24 mouse cellular contexts compared by ENCODE assay signal in genomic region chr12:7835731-7836130, GRCm38 (mm10).
"Had no signal": no experiment of that assay in that cellular context is flagged by ENCODE, and none has a peak within 500 bp of the region (broad histone marks: within the 10 kb centered on the region; RNA-seq: fewer than 3 reads in every experiment).

No protein-coding gene starts in this region.

- H3K27me3 ChIP-seq: heart, embryonic 13.5 days; heart, embryonic 15.5 days; hindbrain, embryonic 13.5 days; hindbrain, embryonic 15.5 days; intestine, embryonic 15.5 days; limb, embryonic 13.5 days; limb, embryonic 15.5 days; liver, embryonic 12.5 days had no signal

- ATAC-seq: inflammation-experienced regulatory T-cells, adult 6 months; intestine, embryonic 15.5 days; intestine, postnatal 0 days; liver, embryonic 12.5 days had no signal

- H3K4me3 ChIP-seq: heart, adult 2 months; heart, embryonic 13.5 days; heart, embryonic 15.5 days; hindbrain, embryonic 13.5 days; hindbrain, embryonic 15.5 days; intestine, embryonic 15.5 days; limb, embryonic 13.5 days; limb, embryonic 15.5 days; liver, embryonic 12.5 days had no signal

- H3K4me2 ChIP-seq: heart, embryonic 11.5 days; heart, embryonic 13.5 days; heart, embryonic 15.5 days; hindbrain, embryonic 13.5 days; hindbrain, embryonic 15.5 days; intestine, embryonic 15.5 days; limb, embryonic 13.5 days; limb, embryonic 15.5 days; liver, embryonic 12.5 days had no signal

- H3K36me3 ChIP-seq: heart, embryonic 13.5 days; heart, embryonic 15.5 days; hindbrain, embryonic 13.5 days; hindbrain, embryonic 15.5 days; intestine, embryonic 15.5 days; limb, embryonic 13.5 days; limb, embryonic 15.5 days; liver, embryonic 12.5 days had no signal

- H3K4me1 ChIP-seq: heart, embryonic 13.5 days; heart, embryonic 15.5 days; hindbrain, embryonic 15.5 days; intestine, embryonic 15.5 days; limb, embryonic 13.5 days; limb, embryonic 15.5 days; liver, embryonic 12.5 days had no signal

- DNase-seq: gastrocnemius, postnatal 14 days; gastrocnemius, postnatal 36 days; heart, adult 11 months; heart, adult 2 months; heart, postnatal 14 days; heart, postnatal 36 days; kidney, adult 18-20 months; kidney, adult 8-10 months; kidney, postnatal 10 days; kidney, postnatal 25 days; layer of hippocampus, adult 9-11 months; layer of hippocampus, postnatal 36 days; left cerebral cortex, postnatal 4 days had no signal

- H3K9me3 ChIP-seq: heart, embryonic 13.5 days; heart, embryonic 15.5 days; hindbrain, embryonic 13.5 days; hindbrain, embryonic 15.5 days; intestine, embryonic 15.5 days; limb, embryonic 13.5 days; limb, embryonic 15.5 days; liver, embryonic 12.5 days had no signal

- H3K27ac ChIP-seq: heart, adult 2 months; heart, embryonic 13.5 days; heart, embryonic 15.5 days; hindbrain, embryonic 13.5 days; hindbrain, embryonic 15.5 days; intestine, embryonic 15.5 days; limb, embryonic 13.5 days; limb, embryonic 15.5 days; liver, embryonic 12.5 days had no signal

- H3K9ac ChIP-seq: heart, embryonic 13.5 days; heart, embryonic 15.5 days; hindbrain, embryonic 13.5 days; hindbrain, embryonic 15.5 days; intestine, embryonic 15.5 days; limb, embryonic 13.5 days; limb, embryonic 15.5 days; liver, embryonic 12.5 days had no signal
